24 mouse cellular contexts compared by ENCODE assay signal in the genomic region with DNA sequence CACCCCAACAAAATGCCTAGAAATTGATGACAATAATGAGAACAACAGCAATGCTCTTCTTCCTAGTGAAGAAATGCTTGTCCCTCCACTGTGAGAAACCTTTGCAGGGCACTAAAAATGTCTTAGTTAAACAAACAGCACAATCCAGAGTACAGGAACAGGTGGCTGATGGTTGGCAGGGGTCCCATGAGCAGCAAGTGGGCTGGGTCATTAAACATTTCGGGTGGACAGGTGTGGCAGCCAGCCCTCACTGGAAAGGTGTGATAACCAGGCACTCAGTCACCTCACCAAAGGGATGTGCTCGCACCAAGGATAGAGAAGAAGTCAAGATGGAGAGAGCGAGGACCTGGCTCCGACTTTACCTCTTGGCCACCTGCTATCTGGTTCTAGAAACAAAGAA.
DNase-seq lines count a peak whose midpoint lies in the region; ATAC-seq and TF ChIP-seq lines count a peak whose summit lies in the region.
"Had no signal": no experiment of that assay in that cellular context is flagged by ENCODE, and none has a peak within 500 bp of the region (broad histone marks: within the 10 kb centered on the region; RNA-seq: fewer than 3 reads in every experiment).

No protein-coding gene starts in this region.

- no peak for TF ChIP-seq CTCF in cerebellum, adult 2 months (IDR thresholded peaks at IDR 0.05; ENCODE audit: borderline replicate concordance, insufficient read depth, low read depth, low read length)

- no peak overlapping the region for H3K27ac ChIP-seq in cerebellum, adult 2 months (ENCODE audit: insufficient read depth, low read length)
- H3K27ac ChIP-seq in midbrain, embryonic 11.5 days (ENCODE audit: low read depth, low read length): no peak overlapping the region
- H3K27ac ChIP-seq: embryonic facial prominence, embryonic 10.5 days; embryonic facial prominence, embryonic 13.5 days; forebrain, embryonic 12.5 days; forebrain, embryonic 15.5 days; hindbrain, embryonic 12.5 days; hindbrain, embryonic 15.5 days had no signal

- H3K4me3 ChIP-seq in cerebellum, adult 2 months (replicated peaks; ENCODE audit: insufficient read depth, low read depth, low read length): no peak overlapping the region
- H3K4me3 ChIP-seq in midbrain, embryonic 11.5 days (ENCODE audit: low read depth, low read length): no peak overlapping the region
- H3K4me3 ChIP-seq: embryonic facial prominence, embryonic 10.5 days; embryonic facial prominence, embryonic 13.5 days; erythroblast, embryonic 14.5 days; forebrain, embryonic 12.5 days; forebrain, embryonic 15.5 days; hindbrain, embryonic 12.5 days; hindbrain, embryonic 15.5 days had no signal

- no peaks in the 10 kb centered on the region for H3K9me3 ChIP-seq in midbrain, embryonic 11.5 days (ENCODE audit: control insufficient read depth, low read length)
- H3K9me3 ChIP-seq: embryonic facial prominence, embryonic 10.5 days; embryonic facial prominence, embryonic 13.5 days; forebrain, embryonic 12.5 days; forebrain, embryonic 15.5 days; hindbrain, embryonic 12.5 days; hindbrain, embryonic 15.5 days had no signal

- H3K4me1 ChIP-seq in cerebellum, adult 2 months (ENCODE audit: control insufficient read depth, insufficient read depth, low read length): peaks cover 13% of the 10 kb centered on the region
- peaks cover 3% of the 10 kb centered on the region; the same call in 1 of the 2 replicates for H3K4me1 ChIP-seq in midbrain, embryonic 11.5 days (ENCODE audit: control insufficient read depth, insufficient read depth, low read length)
- H3K4me1 ChIP-seq: embryonic facial prominence, embryonic 10.5 days; embryonic facial prominence, embryonic 13.5 days; hindbrain, embryonic 12.5 days; hindbrain, embryonic 15.5 days had no signal

- DNase-seq in cerebellum, adult 11 months: peak; percentile 47
- peak; percentile 64 to 66 for DNase-seq in cerebellum, adult 2 months
- DNase-seq in cerebellum, adult 9-11 months: peak; percentile 66
- peak; percentile 61 to 76 for DNase-seq in cerebellum, postnatal 25 days
- DNase-seq in midbrain, embryonic 11.5 days (ENCODE audit: low spot score, missing footprints): no peak
- no peak for DNase-seq in adrenal gland, postnatal 4 days (ENCODE audit: low spot score in 2 of 2)
- DNase-seq in gastrocnemius, postnatal 14 days: no peak
- DNase-seq: adrenal gland, adult 8-10 months; adrenal gland, postnatal 25 days; embryo, embryonic 11 days; gastrocnemius, postnatal 10 days; heart, adult 11 months; kidney, adult 2 months had no signal

- no peak overlapping the region for H3K9ac ChIP-seq in midbrain, embryonic 11.5 days (ENCODE audit: low read length)
- H3K9ac ChIP-seq: embryonic facial prominence, embryonic 13.5 days; forebrain, embryonic 12.5 days; forebrain, embryonic 15.5 days; hindbrain, embryonic 12.5 days; hindbrain, embryonic 15.5 days had no signal

- no peak for TF ChIP-seq POLR2A in cerebellum, adult 2 months (IDR thresholded peaks at IDR 0.05; ENCODE audit: borderline replicate concordance, insufficient read depth, low read length)

- intact Hi-C loops in gastrocnemius, postnatal 14 days (cut with DNase I; ENCODE audit: low total_unique reads): no loop called here

- no peaks in the 10 kb centered on the region for H3K27me3 ChIP-seq in cerebellum, adult 2 months (ENCODE audit: control insufficient read depth, insufficient read depth, low read length)
- H3K27me3 ChIP-seq in midbrain, embryonic 11.5 days (ENCODE audit: control insufficient read depth, insufficient read depth, low read length): no peaks in the 10 kb centered on the region
- H3K27me3 ChIP-seq: embryonic facial prominence, embryonic 13.5 days; forebrain, embryonic 12.5 days; forebrain, embryonic 15.5 days; hindbrain, embryonic 12.5 days; hindbrain, embryonic 15.5 days had no signal

- no peaks in the 10 kb centered on the region for H3K36me3 ChIP-seq in midbrain, embryonic 11.5 days (ENCODE audit: control insufficient read depth, insufficient read depth, low read length)
- H3K36me3 ChIP-seq: embryonic facial prominence, embryonic 10.5 days; embryonic facial prominence, embryonic 13.5 days; forebrain, embryonic 12.5 days; forebrain, embryonic 15.5 days; hindbrain, embryonic 12.5 days; hindbrain, embryonic 15.5 days had no signal

- WGBS in cerebellum, adult 2 months: 53% methylated on average over 4 of the region's 4 CpGs
- 87% methylated on average over 4 of the region's 4 CpGs for WGBS in midbrain, embryonic 11.5 days

- no peak for ATAC-seq in cerebellum, adult (ENCODE audit: insufficient number of reproducible peaks, low FRiP score, low TSS enrichment)
- ATAC-seq in midbrain, embryonic 11.5 days (ENCODE audit: low FRiP score): no peak
- ATAC-seq: activated CD4-positive, CD25-positive, alpha-beta regulatory T cell, adult 4 months; forebrain, embryonic 15.5 days; intestine, postnatal 0 days had no signal

- H3K4me2 ChIP-seq in midbrain, embryonic 11.5 days: no peak overlapping the region
- H3K4me2 ChIP-seq: embryonic facial prominence, embryonic 13.5 days; forebrain, embryonic 12.5 days; forebrain, embryonic 15.5 days; heart, embryonic 11.5 days; hindbrain, embryonic 12.5 days; hindbrain, embryonic 15.5 days had no signal

Comparison
In these comparisons a context has a peak if more than half of its experiments do, and no peak if none do; other contexts are left out.
1. DNase-seq: peak in cerebellum, adult 11 months (single experiment), cerebellum, adult 2 months (2 of 2), cerebellum, adult 9-11 months (single experiment) and cerebellum, postnatal 25 days (2 of 2); none in midbrain, embryonic 11.5 days (single experiment), adrenal gland, postnatal 4 days (0 of 2) and gastrocnemius, postnatal 14 days (single experiment).